Mouse (Mus musculus): Measurements from ENCODE around the gene Dpm3. TPM values are rescaled to one million over a fixed set of nuclear protein-coding genes. Genes with fewer than 3 reads are reported as not detected.

The Dpm3 gene
- 100 to 1,000 TPM; 266 to 496 TPM for polyA plus RNA-seq (2012; fragmentation: generic; extraction: Trizol)

GRCm38 (mm10) chr3:89259076-89259475 is at the start of gene Dpm3:
Gene Dpm3 (plus strand): TSS chr3:89259358.

GRCm38 (mm10) chr3:89214681-89215411 is 44.3 kb upstream of the Dpm3 start, which contains the start of gene Thbs3:
Gene Thbs3 (plus strand): TSS chr3:89215180.

GRCm38 (mm10) chr3:89226900-89227299 is 32.3 kb upstream of the Dpm3 start, which contains the start of gene Mtx1:
Gene Mtx1 (minus strand): TSS chr3:89227088.

GRCm38 (mm10) chr3:89228836-89229235 is 30.3 kb upstream of the Dpm3 start, which contains the start of gene Muc1:
Gene Muc1 (plus strand): TSS chr3:89229057.

GRCm38 (mm10) chr3:89245688-89246171 is 13.4 kb upstream of the Dpm3 start, which contains the start of gene Krtcap2:
Gene Krtcap2 (plus strand): TSS chr3:89245966.

GRCm38 (mm10) chr3:89246261-89247100 is 12.7 kb upstream of the Dpm3 start, which contains the start of gene Trim46:
Gene Trim46 (minus strand): TSS chr3:89246309.

GRCm38 (mm10) chr3:89270051-89270755 is 11.0 kb downstream of the Dpm3 start, which contains the start of gene Slc50a1:
Gene Slc50a1 (minus strand): TSS chr3:89270570.

GRCm38 (mm10) chr3:89280606-89281511 is 21.7 kb downstream of the Dpm3 start, which contains the start of gene Efna1:
Gene Efna1 (minus strand): TSS chr3:89281142.

Other genes with a start within 250 kb of the Dpm3 start
- gene Rusc1, start 166.0 kb upstream of the Dpm3 start, polyA plus RNA-seq (2012; fragmentation: generic; extraction: Trizol) = 10 to 100 TPM in 1 of 2 experiments, 1 to 10 TPM in 1; 4.8 to 12.8 TPM
- under 1 TPM in 1 of 2 experiments, not detected in 1; 0.02 TPM for gene Gm43738, start 158.3 kb upstream of the Dpm3 start, polyA plus RNA-seq (2012; fragmentation: generic; extraction: Trizol)
- 100 to 1,000 TPM; 220 to 479 TPM for gene Fdps, start 157.4 kb upstream of the Dpm3 start, polyA plus RNA-seq (2012; fragmentation: generic; extraction: Trizol)
- not detected for gene Pklr, start 123.2 kb upstream of the Dpm3 start, polyA plus RNA-seq (2012; fragmentation: generic; extraction: Trizol)
- under 1 TPM; 0.01 to 0.05 TPM for gene Hcn3, start 99.2 kb upstream of the Dpm3 start, polyA plus RNA-seq (2012; fragmentation: generic; extraction: Trizol)
- gene Clk2, start 94.6 kb upstream of the Dpm3 start, polyA plus RNA-seq (2012; fragmentation: generic; extraction: Trizol) = 10 to 100 TPM in 1 of 2 experiments, 1 to 10 TPM in 1; 4.7 to 19.1 TPM
- 10 to 100 TPM; 90.3 to 97.0 TPM for gene Scamp3, start 81.9 kb upstream of the Dpm3 start, polyA plus RNA-seq (2012; fragmentation: generic; extraction: Trizol)
- gene Fam189b, start 76.2 kb upstream of the Dpm3 start, polyA plus RNA-seq (2012; fragmentation: generic; extraction: Trizol) = 1 to 10 TPM; 1.6 to 7.0 TPM
- gene Gba, start 56.4 kb upstream of the Dpm3 start, polyA plus RNA-seq (2012; fragmentation: generic; extraction: Trizol) = 10 to 100 TPM; 46.1 to 51.9 TPM
- gene Thbs3, start 44.2 kb upstream of the Dpm3 start, polyA plus RNA-seq (2012; fragmentation: generic; extraction: Trizol) = 10 to 100 TPM in 1 of 2 experiments, 1 to 10 TPM in 1; 4.9 to 20.8 TPM
- gene Mtx1, start 32.3 kb upstream of the Dpm3 start, polyA plus RNA-seq (2012; fragmentation: generic; extraction: Trizol) = 100 to 1,000 TPM; 154 to 198 TPM
- under 1 TPM; 0.19 to 0.83 TPM for gene Muc1, start 30.3 kb upstream of the Dpm3 start, polyA plus RNA-seq (2012; fragmentation: generic; extraction: Trizol)
- 100 to 1,000 TPM; 242 to 330 TPM for gene Krtcap2, start 13.4 kb upstream of the Dpm3 start, polyA plus RNA-seq (2012; fragmentation: generic; extraction: Trizol)
- gene Trim46, start 13.0 kb upstream of the Dpm3 start, polyA plus RNA-seq (2012; fragmentation: generic; extraction: Trizol) = 10 to 100 TPM in 1 of 2 experiments, 1 to 10 TPM in 1; 2.6 to 10.1 TPM
- 10 to 100 TPM; 42.6 to 99.0 TPM for gene Slc50a1, start 11.2 kb downstream of the Dpm3 start, polyA plus RNA-seq (2012; fragmentation: generic; extraction: Trizol)
- gene Efna1, start 21.8 kb downstream of the Dpm3 start, polyA plus RNA-seq (2012; fragmentation: generic; extraction: Trizol) = 10 to 100 TPM; 17.9 to 33.6 TPM
- gene Efna3, start 63.6 kb downstream of the Dpm3 start, polyA plus RNA-seq (2012; fragmentation: generic; extraction: Trizol) = 1 to 10 TPM; 1.9 to 8.8 TPM
- gene Efna4, start 78.7 kb downstream of the Dpm3 start, polyA plus RNA-seq (2012; fragmentation: generic; extraction: Trizol) = 10 to 100 TPM in 1 of 2 experiments, 1 to 10 TPM in 1; 7.9 to 33.4 TPM
- 100 to 1,000 TPM in 1 of 2 experiments, 10 to 100 TPM in 1; 85.2 to 200 TPM for gene Adam15, start 90.6 kb downstream of the Dpm3 start, polyA plus RNA-seq (2012; fragmentation: generic; extraction: Trizol)
- under 1 TPM; 0.02 to 0.15 TPM for gene Dcst2, start 102.6 kb downstream of the Dpm3 start, polyA plus RNA-seq (2012; fragmentation: generic; extraction: Trizol)
- gene Dcst1, start 105.9 kb downstream of the Dpm3 start, polyA plus RNA-seq (2012; fragmentation: generic; extraction: Trizol) = 1 to 10 TPM in 1 of 2 experiments, under 1 TPM in 1; 0.28 to 1.5 TPM
- gene Zbtb7b, start 135.4 kb downstream of the Dpm3 start, polyA plus RNA-seq (2012; fragmentation: generic; extraction: Trizol) = 10 to 100 TPM; 18.7 to 21.5 TPM
- under 1 TPM in 1 of 2 experiments, not detected in 1; 0.58 TPM for gene Lenep, start 143.4 kb downstream of the Dpm3 start, polyA plus RNA-seq (2012; fragmentation: generic; extraction: Trizol)
- gene Flad1, start 152.5 kb downstream of the Dpm3 start, polyA plus RNA-seq (2012; fragmentation: generic; extraction: Trizol) = 10 to 100 TPM; 11.2 to 13.3 TPM
- 100 to 1,000 TPM; 144 to 161 TPM for gene Cks1b, start 159.0 kb downstream of the Dpm3 start, polyA plus RNA-seq (2012; fragmentation: generic; extraction: Trizol)
- gene Shc1, start 159.1 kb downstream of the Dpm3 start, polyA plus RNA-seq (2012; fragmentation: generic; extraction: Trizol) = 10 to 100 TPM; 25.5 to 78.6 TPM
- 10 to 100 TPM; 32.6 to 45.6 TPM for gene Pygo2, start 170.9 kb downstream of the Dpm3 start, polyA plus RNA-seq (2012; fragmentation: generic; extraction: Trizol)
- gene Pbxip1, start 177.3 kb downstream of the Dpm3 start, polyA plus RNA-seq (2012; fragmentation: generic; extraction: Trizol) = 10 to 100 TPM in 1 of 2 experiments, 1 to 10 TPM in 1; 2.0 to 22.2 TPM
- 10 to 100 TPM; 33.8 to 48.4 TPM for gene Pmvk, start 195.2 kb downstream of the Dpm3 start, polyA plus RNA-seq (2012; fragmentation: generic; extraction: Trizol)